In the genomic region with DNA sequence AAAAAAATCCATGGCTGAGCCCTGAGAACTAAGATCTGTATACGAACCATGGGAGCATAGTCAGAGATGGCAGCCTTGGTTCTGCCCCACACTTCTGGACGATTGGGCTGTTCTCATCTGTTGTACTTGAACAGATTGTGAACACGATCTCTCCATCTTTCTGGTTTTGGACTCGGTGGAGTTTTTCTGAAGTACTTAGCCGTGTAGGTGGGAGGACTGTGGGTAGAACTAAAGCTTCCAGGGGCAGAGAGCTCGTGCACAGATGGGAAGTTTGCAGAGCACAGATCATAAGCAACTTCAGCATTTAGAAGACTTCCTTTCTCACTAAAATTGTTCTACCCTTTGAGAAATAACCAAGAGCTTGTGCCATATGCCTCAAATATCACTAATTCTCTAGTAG, we compare ENCODE assay signal across 19 mouse cellular contexts. TPM values are rescaled to one million over a fixed set of nuclear protein-coding genes. Genes with fewer than 3 reads are reported as not detected.
A peak's percentile ranks its signal among the peaks of the same experiment; 100 is the strongest.
DNase-seq lines count a peak whose midpoint lies in the region.
"Had no signal": no experiment of that assay in that cellular context is flagged by ENCODE, and none has a peak within 500 bp of the region (broad histone marks: within the 10 kb centered on the region; RNA-seq: fewer than 3 reads in every experiment).

No protein-coding gene starts in this region.

- peak; percentile 32 to 78 for DNase-seq in layer of hippocampus, adult 18-20 months (ENCODE audit: low spot score in 2 of 2)
- no peak for DNase-seq in layer of hippocampus, postnatal 10 days (ENCODE audit: low spot score in 2 of 2)
- peak; percentile 86 for DNase-seq in brain, adult 2 months (ENCODE audit: low read depth, low spot score)
- DNase-seq in layer of hippocampus, adult 8-10 months (ENCODE audit: low spot score in 2 of 2): peak; percentile 36 to 58
- peak; percentile 24 to 45 for DNase-seq in left cerebral cortex, postnatal 36 days (ENCODE audit: low spot score in 2 of 2)
- no peak for DNase-seq in adrenal gland, adult 8-10 months
- no peak for DNase-seq in kidney, postnatal 10 days
- DNase-seq: adrenal gland, postnatal 10 days; cerebellum, adult 2 months; cerebellum, postnatal 25 days; forebrain, postnatal 0 days; gastrocnemius, postnatal 25 days; heart, adult 2 months; heart, postnatal 36 days; kidney, adult 18-20 months; liver, postnatal 0 days; lung, postnatal 10 days; thymus, adult 18-20 months; thymus, postnatal 4 days had no signal

- intact Hi-C loops in left cerebral cortex, postnatal 36 days (cut with DNase I): no loop called here

RNA-seq across cellular contexts. Expression of a gene that starts 44.6 kb away (rescaled TPM):
- 10 to 100 TPM; 87.0 to 92.1 TPM for total RNA-seq in layer of hippocampus, adult 18-20 months (2021)
- 100 to 1,000 TPM in 1 of 2 experiments, 10 to 100 TPM in 1; 94.5 to 111 TPM for total RNA-seq in layer of hippocampus, postnatal 10 days (2021)
- total RNA-seq in layer of hippocampus, adult 8-10 months (2022): 10 to 100 TPM; 82.5 to 88.4 (median 83.8) TPM
- total RNA-seq in left cerebral cortex, postnatal 36 days (2021): 10 to 100 TPM; 79.9 to 89.4 TPM
- 100 to 1,000 TPM; 100 to 179 (median 152) TPM for total RNA-seq in adrenal gland, adult 8-10 months (2022)

Comparison
In these comparisons a context has a peak if more than half of its experiments do, and no peak if none do; other contexts are left out.
1. DNase-seq: peak in layer of hippocampus, adult 18-20 months (2 of 2), brain, adult 2 months (single experiment), layer of hippocampus, adult 8-10 months (2 of 2) and left cerebral cortex, postnatal 36 days (2 of 2); none in layer of hippocampus, postnatal 10 days (0 of 2), adrenal gland, adult 8-10 months (single experiment) and kidney, postnatal 10 days (single experiment).